Mouse (Mus musculus): Measurements from ENCODE around the gene Tulp2.
A peak's percentile ranks its signal among the peaks of the same experiment; 100 is the strongest.
"Not testable (repeated sequence)": the region's sequence is repeated elsewhere in the genome, so short reads cannot be mapped to it uniquely, and the experiment has no call there.

Gene Tulp2

GRCm38 (mm10) chr7:45487861-45488292 is 6.2 kb downstream of the Tulp2 start:
- no peak for DNase-seq (ENCODE audit: low spot score)

GRCm38 (mm10) chr7:45488293-45489204 is 6.9 kb downstream of the Tulp2 start, which contains the start of gene Dhdh:
TSS of gene Dhdh (minus strand) at chr7:45488805.
- DNase-seq (ENCODE audit: low spot score) = peak; percentile 77

- no peak for DNase-seq (ENCODE audit: low spot score)
These were observed 7.9 kb downstream of the Tulp2 start for GRCm38 (mm10) chr7:45489578-45489977.

- DNase-seq (ENCODE audit: low spot score) = no peak
These were observed 9.1 kb downstream of the Tulp2 start for GRCm38 (mm10) chr7:45490822-45491221.

- DNase-seq (ENCODE audit: low spot score) = no peak
These were observed 9.6 kb downstream of the Tulp2 start for GRCm38 (mm10) chr7:45491264-45491663.

- no peak for DNase-seq (ENCODE audit: low spot score)
These were observed 10.7 kb downstream of the Tulp2 start for GRCm38 (mm10) chr7:45492225-45492844.

GRCm38 (mm10) chr7:45492951-45493350 is 11.3 kb downstream of the Tulp2 start:
- no peak for DNase-seq (ENCODE audit: low spot score)

- DNase-seq (ENCODE audit: low spot score) = no peak
These were observed 12.9 kb downstream of the Tulp2 start for GRCm38 (mm10) chr7:45494548-45494947.

- no peak for DNase-seq (ENCODE audit: low spot score)
These were observed 16.8 kb downstream of the Tulp2 start for GRCm38 (mm10) chr7:45498427-45498826.

- DNase-seq (ENCODE audit: low spot score) = no peak
These were observed 25.9 kb downstream of the Tulp2 start for GRCm38 (mm10) chr7:45507583-45507982.

- DNase-seq (ENCODE audit: low spot score) = no peak
These were observed 26.9 kb downstream of the Tulp2 start for GRCm38 (mm10) chr7:45508561-45508960.

- no peak for DNase-seq (ENCODE audit: low spot score)
These were observed 27.7 kb downstream of the Tulp2 start for GRCm38 (mm10) chr7:45509181-45509882.

GRCm38 (mm10) chr7:45509912-45510787 is 28.5 kb downstream of the Tulp2 start, which contains the start of gene Nucb1:
TSS of gene Nucb1 (minus strand) at chr7:45510406.
- DNase-seq (ENCODE audit: low spot score) = peak; percentile 96

- DNase-seq (ENCODE audit: low spot score) = no peak
These were observed 32.7 kb downstream of the Tulp2 start for GRCm38 (mm10) chr7:45514411-45514810.

- DNase-seq (ENCODE audit: low spot score) = no peak
These were observed 33.8 kb downstream of the Tulp2 start for GRCm38 (mm10) chr7:45515436-45515835.

- DNase-seq (ENCODE audit: low spot score) = not testable (repeated sequence)
These were observed 35.2 kb downstream of the Tulp2 start for GRCm38 (mm10) chr7:45516846-45517245.

GRCm38 (mm10) chr7:45518618-45519017 is 36.9 kb downstream of the Tulp2 start:
- no peak for DNase-seq (ENCODE audit: low spot score)

- DNase-seq (ENCODE audit: low spot score) = no peak
These were observed 37.9 kb downstream of the Tulp2 start for GRCm38 (mm10) chr7:45519345-45520120.

- no peak for DNase-seq (ENCODE audit: low spot score)
These were observed 38.9 kb downstream of the Tulp2 start for GRCm38 (mm10) chr7:45520605-45521004.

- peak; percentile 93 for DNase-seq (ENCODE audit: low spot score)
These were observed 40.1 kb downstream of the Tulp2 start for GRCm38 (mm10) chr7:45521728-45522184.
